Mouse (Mus musculus) NIH3T3 (cell line): ENCODE measurements around the gene Irf1.

Experiments
- DNase-seq: peaks from one replicate; pipeline ENCODE4 v3.0.0-alpha.2; 2012; ENCODE audit warnings: low read depth

The Irf1 gene

GRCm38 (mm10) chr11:53810749-53811148 is 40.9 kb downstream of the Irf1 start:
- DNase-seq = peak; percentile 64

DNA sequence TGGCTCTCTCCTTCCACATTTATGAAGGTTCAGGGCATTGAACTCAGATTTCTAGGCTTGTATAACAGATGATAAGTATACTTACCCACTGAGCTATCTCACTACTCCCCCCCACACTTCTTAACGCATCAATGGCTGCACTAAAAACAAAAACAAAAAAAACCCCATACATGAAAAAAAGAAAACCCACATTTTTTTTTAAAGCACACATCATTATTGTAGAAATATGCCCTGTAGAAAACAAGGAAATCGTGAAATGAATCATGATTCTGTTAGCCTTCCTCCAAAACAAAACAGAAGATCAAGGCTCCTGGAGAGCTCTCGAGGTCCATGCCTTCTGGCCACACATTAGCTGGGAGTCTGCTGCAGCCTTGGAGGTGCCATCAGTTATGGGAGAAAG is 41.5 kb downstream of the Irf1 start:
- no peak for DNase-seq

DNA sequence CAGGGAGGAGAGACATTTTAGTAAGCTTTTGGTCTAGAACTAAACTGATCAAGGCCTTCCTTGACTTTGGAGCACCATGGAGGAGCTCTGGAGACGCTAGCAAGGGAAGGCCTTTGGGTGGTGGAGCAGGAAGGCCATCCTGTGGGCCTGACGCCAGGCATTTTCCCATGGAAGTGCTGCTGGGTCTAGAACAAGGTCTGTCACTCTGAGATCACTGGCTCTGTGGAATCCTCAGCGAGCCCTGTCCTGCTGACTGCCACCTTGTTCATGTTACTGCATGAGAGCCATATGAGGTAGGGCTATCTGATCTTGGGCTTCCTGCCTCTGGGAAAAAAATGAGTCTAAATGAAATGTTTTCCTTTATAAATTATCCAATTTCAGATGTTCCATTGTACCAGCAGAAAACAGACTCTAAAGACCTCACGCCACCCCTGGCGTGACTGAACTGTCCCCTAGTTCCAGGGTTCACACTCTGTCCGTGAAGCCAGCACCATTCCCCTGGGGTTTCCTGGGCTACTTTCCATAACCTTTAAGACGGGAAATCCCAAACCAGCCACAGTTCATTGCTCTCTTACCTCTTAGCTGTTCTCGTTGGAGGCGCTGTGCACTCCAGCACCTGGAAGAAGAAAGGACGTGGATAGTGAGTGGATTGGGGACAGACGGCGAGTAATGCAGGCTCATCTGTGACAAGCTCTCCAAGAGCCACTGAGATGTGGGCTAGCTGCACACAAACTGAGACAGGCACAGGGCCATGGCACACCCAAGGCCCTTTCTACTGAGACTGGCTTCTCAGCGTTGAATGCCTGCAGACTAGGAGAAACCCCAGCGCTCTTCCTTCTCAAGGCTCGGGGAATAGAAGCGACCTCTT is 43.4 kb downstream of the Irf1 start:
- no peak for DNase-seq

GRCm38 (mm10) chr11:53814810-53815209 is 45.0 kb downstream of the Irf1 start:
- DNase-seq = no peak

- DNase-seq = no peak
Measured at GRCm38 (mm10) chr11:53816841-53817375, 47.1 kb downstream of the Irf1 start.

GRCm38 (mm10) chr11:53818794-53819193 is 49.0 kb downstream of the Irf1 start:
- no peak for DNase-seq

DNA sequence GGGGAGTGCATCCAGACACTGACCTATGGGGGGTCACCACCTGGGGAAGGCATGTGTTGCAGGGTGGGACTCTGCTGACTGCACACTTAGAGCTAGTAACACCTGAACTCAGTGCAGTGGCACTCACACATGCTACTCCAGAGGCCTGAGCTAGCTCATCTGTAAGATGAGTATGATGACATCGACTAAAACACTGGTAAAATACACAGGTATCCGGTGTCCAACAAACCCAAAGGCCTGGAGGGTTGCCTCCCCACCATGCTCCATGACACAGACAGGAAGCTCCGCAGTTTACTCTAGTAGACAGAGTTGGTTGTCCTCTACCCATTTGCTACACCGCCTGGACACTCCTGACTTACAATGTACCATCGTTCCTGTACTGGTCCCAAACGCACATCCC is 49.7 kb downstream of the Irf1 start:
- no peak for DNase-seq

DNA sequence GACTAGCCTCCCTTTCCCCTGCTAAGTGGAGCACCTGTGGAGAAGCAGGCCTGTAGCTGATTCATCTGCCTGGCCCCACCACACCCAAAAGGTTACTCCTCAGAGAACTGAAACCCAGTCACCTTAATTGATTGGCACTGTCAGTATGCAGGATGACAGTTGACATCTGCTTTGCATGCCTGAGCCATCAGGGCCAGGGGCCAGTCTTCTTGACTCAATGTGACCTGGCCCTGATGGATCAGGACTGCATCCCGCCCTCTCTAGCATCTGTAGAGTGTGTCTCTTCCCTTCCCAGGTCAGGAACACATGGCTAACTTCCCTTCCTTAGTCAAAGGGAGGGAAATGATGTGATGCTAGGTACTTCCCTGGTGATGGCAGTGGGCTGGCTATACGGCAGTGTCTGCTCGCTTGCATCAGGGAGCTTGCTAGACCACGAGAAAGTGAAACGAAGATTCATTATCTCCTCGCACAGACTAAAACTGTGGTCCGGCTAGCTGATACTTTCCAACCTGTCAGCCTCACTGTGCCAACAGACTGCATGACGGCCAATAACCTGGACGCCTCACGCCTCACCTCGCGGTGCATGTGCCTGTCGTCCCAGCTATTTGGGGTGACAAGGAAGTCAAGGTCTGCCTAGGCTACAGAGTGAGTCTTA is 50.8 kb downstream of the Irf1 start:
- DNase-seq = no peak

GRCm38 (mm10) chr11:53821230-53821944 is 51.6 kb downstream of the Irf1 start:
- DNase-seq = peak; percentile 80

DNA sequence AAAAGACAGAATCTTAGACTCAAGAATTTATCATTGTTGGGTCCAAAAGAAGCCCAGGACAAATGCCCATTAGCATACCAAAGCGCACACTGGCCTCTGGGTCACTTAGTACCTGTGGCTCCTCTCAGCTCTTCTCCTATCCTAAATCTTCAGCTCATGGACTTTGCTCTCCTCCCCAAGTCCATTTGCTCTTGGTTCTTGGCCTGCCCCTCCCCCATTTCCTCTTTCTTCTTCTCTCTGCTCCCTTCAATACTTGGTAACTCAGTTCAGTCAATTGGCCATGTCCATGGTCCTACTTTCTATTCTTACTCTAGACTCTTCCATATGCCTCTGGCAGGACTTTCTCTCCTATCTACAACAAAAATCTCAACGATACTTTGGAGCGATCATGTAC is 52.1 kb downstream of the Irf1 start:
- DNase-seq = peak; percentile 41

GRCm38 (mm10) chr11:53825409-53825808 is 55.6 kb downstream of the Irf1 start:
- DNase-seq = no peak
